Mouse (Mus musculus) neural tube, embryonic 11.5 days (tissue): ENCODE data around the gene Msto1. TPM values are rescaled to one million over a fixed set of nuclear protein-coding genes. Genes with fewer than 3 reads are reported as not detected.
"Not testable (repeated sequence)": the region's sequence is repeated elsewhere in the genome, so short reads cannot be mapped to it uniquely, and the experiment has no call there.

Source experiments
- ATAC-seq: fragments of 200-750 bp; cut with Nextera tagmentation; 2 replicates; pipeline ENCODE4 v1.8.0; 2017; ENCODE audit warnings: moderate number of reproducible peaks, mild to moderate bottlenecking, moderate TSS enrichment, moderate library complexity; ENCODE audit not compliant: insufficient read depth, low FRiP score, low TSS enrichment
- DNase-seq: peaks from one replicate; pipeline ENCODE4 v3.0.0-alpha.2; 2015; ENCODE audit warnings: low spot score
- H3K27ac ChIP-seq: fragments of 300-500 bp; sonication (generic); 2 replicates; pipeline ENCODE4 v1.5.1; 2014; ENCODE audit warnings: low read depth, mild to moderate bottlenecking, low read length
- H3K27me3 ChIP-seq: fragments of 300-500 bp; sonication (generic); 2 replicates; pipeline ENCODE4 v1.6.1; 2014; ENCODE audit warnings: mild to moderate bottlenecking, low read length, mixed read lengths; ENCODE audit not compliant: control insufficient read depth, insufficient read depth
- H3K36me3 ChIP-seq: fragments of 300-500 bp; sonication (generic); 2 replicates; pipeline ENCODE4 v1.6.1; 2014; ENCODE audit warnings: mild to moderate bottlenecking, low read length, moderate library complexity, mixed read lengths; ENCODE audit not compliant: control insufficient read depth, insufficient read depth
- H3K4me1 ChIP-seq: fragments of 300-500 bp; sonication (generic); 2 replicates; pipeline ENCODE4 v1.6.1; 2014; ENCODE audit warnings: low read length, mixed read lengths; ENCODE audit not compliant: control insufficient read depth, insufficient read depth
- H3K4me2 ChIP-seq: fragments of 300-500 bp; sonication (generic); 2 replicates; pipeline ENCODE4 v1.6.1; 2014; ENCODE audit warnings: low read depth, mild to moderate bottlenecking, moderate library complexity
- H3K4me3 ChIP-seq: fragments of 300-500 bp; sonication (generic); 2 replicates; pipeline ENCODE4 v1.5.1; 2014; ENCODE audit warnings: low read depth, low read length
- H3K9ac ChIP-seq: fragments of 300-500 bp; sonication (generic); 2 replicates; pipeline ENCODE4 v1.6.1; 2014; ENCODE audit warnings: mild to moderate bottlenecking, low read length
- H3K9me3 ChIP-seq: fragments of 300-500 bp; sonication (generic); 2 replicates; pipeline ENCODE4 v1.6.1; 2016; ENCODE audit warnings: low read length; ENCODE audit not compliant: control insufficient read depth
- WGBS: fragments of 180-500 bp; shearing (Covaris S2); extraction: QIAGEN DNeasy Blood & Tissue Kit; methylation state at CpG from one replicate; pipeline ENCODE4 v1.1.7; 2014; 5-methylcytosine and 5-hydroxymethylcytosine counted together
- polyA plus RNA-seq: library from polyadenylated mRNA; unstranded; fragments of >200 nt; fragmentation: Nextera tagmentation; extraction: Ambion mirVana; gene quantifications from 2 replicates; pipeline ENCODE4 v1.2.1, GENCODE M21; 2014

Gene Msto1
- polyA plus RNA-seq, 1 experiment from 2014 or later = 56.4 TPM

GRCm38 (mm10) chr3:88866735-88867134 is 47.1 kb downstream of the Msto1 start:
- H3K4me2 ChIP-seq, ATAC-seq, H3K27me3 ChIP-seq, H3K4me3 ChIP-seq, H3K9me3 ChIP-seq, H3K9ac ChIP-seq, H3K36me3 ChIP-seq, H3K27ac ChIP-seq, H3K4me1 ChIP-seq, DNase-seq: not testable (repeated sequence)
- no CpG with 5 or more reads among the region's 3 CpGs for WGBS

DNA sequence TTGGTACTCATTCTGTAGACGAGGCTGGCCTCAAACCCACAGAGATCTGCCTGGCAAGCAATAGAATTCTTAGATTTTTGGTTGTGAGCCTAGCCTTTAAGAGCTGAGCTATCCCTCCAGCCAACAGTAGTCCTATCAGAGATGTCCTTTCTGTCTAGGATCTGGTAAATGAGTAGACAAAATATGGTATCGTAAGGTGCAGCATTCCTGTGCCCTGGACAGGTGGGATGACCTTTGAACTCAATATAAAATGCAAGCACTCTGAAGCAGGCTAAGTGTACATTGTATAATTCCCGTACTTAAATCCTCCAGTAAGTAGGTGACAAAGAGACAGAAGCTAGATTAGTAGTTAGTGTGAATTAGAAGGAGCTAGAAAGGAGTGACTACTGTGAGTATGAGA is 51.7 kb downstream of the Msto1 start:
- no peaks in the 10 kb centered on the region for H3K9me3 ChIP-seq
- no peak overlapping the region for H3K4me2 ChIP-seq
- no peak overlapping the region for H3K27ac ChIP-seq
- H3K36me3 ChIP-seq = peaks cover 16% of the 10 kb centered on the region
- no peak for ATAC-seq
- H3K4me1 ChIP-seq = no peaks in the 10 kb centered on the region
- no peak overlapping the region for H3K4me3 ChIP-seq
- H3K27me3 ChIP-seq = no peaks in the 10 kb centered on the region
- no peak for DNase-seq
- 92% methylated on average over 3 of the region's 3 CpGs for WGBS
- no peak overlapping the region for H3K9ac ChIP-seq

GRCm38 (mm10) chr3:88855837-88856236 is 58.0 kb downstream of the Msto1 start:
- Histone ChIP-seq H3K9ac (no peak overlapping the region), H3K27ac (no peak overlapping the region), H3K36me3 (peaks cover 15% of the 10 kb centered on the region), H3K27me3 (no peaks in the 10 kb centered on the region), H3K4me3 (no peak overlapping the region), H3K9me3 (no peaks in the 10 kb centered on the region), H3K4me1 (no peaks in the 10 kb centered on the region), H3K4me2 (no peak overlapping the region)
- no peak for DNase-seq
- ATAC-seq = no peak
- 97% methylated on average over 6 of the region's 6 CpGs for WGBS

Other genes with a start within 250 kb of the Msto1 start
- 111 TPM in 2 replicates for gene Khdc4, start 228.2 kb downstream of the Msto1 start, polyA plus RNA-seq
- gene Rit1, start 197.2 kb downstream of the Msto1 start, polyA plus RNA-seq = 50.3 and 52.3 TPM in 2 replicates
- gene Syt11, start 138.8 kb downstream of the Msto1 start, polyA plus RNA-seq = 153 and 172 TPM in 2 replicates
- gene Gon4l, start 78.8 kb downstream of the Msto1 start, polyA plus RNA-seq = 18.3 and 18.7 TPM in 2 replicates
- 12.3 and 13.8 TPM in 2 replicates for gene Ash1l, start 36.6 kb upstream of the Msto1 start, polyA plus RNA-seq
- gene Dap3, start 37.2 kb upstream of the Msto1 start, polyA plus RNA-seq = 165 and 168 TPM in 2 replicates
- 39.2 and 48.9 TPM in 2 replicates for gene Rusc1, start 179.3 kb upstream of the Msto1 start, polyA plus RNA-seq
- 0.12 TPM in 1 of 2 replicates, not detected in the other for gene Gm43738, start 187.1 kb upstream of the Msto1 start, polyA plus RNA-seq
- 384 TPM in 2 replicates for gene Fdps, start 188.0 kb upstream of the Msto1 start, polyA plus RNA-seq
- gene Pklr, start 222.1 kb upstream of the Msto1 start, polyA plus RNA-seq = 1.5 and 2.4 TPM in 2 replicates
- gene Hcn3, start 246.2 kb upstream of the Msto1 start, polyA plus RNA-seq = 5.2 and 7.5 TPM in 2 replicates